Mouse (Mus musculus) cerebellum, postnatal 4 days (tissue): ENCODE data around the gene Glyatl3.

Experiments
- DNase-seq, 2 experiments: peaks; one replicate each; pipeline ENCODE4 v3.0.0; 2022; ENCODE audit warnings: low spot score in 2 of 2, mixed read lengths in 1 of 2

Glyatl3 gene

DNA sequence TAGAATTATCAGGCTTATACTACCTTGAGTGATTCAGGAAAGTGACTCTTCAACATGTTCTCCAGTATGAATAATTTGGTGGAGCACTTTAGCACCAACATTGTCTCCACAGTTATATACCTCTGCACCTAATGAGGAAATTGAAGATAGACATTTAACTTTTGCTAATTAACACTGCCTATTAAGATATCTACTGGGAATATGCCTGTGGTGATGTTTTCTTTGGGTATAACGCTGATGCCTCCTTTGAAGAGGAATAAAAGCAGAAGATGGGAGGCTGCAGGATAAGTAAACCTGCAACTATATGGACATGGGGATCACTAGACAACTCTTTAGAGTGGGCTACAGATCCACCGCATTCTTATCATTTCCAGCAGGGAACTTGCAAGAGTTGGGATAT lies at the start of gene Glyatl3:
Gene Glyatl3 (minus strand): TSS at position 101 of the 400 bp plus-strand sequence.
- no peak for DNase-seq

DNA sequence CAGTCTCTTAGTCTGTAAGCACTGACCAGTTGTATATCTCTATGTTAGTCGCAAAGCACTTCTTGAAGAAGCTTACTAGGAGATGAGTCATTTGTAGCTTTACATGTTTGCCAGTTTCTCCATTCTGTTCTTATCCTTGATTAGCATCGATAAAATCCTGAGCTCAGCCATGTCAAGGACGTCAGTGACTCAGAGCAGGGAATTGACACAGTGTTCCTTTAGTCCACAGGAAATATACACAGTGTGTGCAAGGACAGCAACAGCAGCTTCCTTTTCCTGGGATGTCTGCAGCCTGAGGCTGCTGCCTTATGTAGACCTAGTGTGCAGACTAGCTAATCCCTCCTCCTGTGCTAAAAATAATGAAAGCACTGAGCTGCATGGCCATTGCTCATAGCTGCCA lies 34.4 kb upstream of the Glyatl3 start:
- no peak for DNase-seq

DNA sequence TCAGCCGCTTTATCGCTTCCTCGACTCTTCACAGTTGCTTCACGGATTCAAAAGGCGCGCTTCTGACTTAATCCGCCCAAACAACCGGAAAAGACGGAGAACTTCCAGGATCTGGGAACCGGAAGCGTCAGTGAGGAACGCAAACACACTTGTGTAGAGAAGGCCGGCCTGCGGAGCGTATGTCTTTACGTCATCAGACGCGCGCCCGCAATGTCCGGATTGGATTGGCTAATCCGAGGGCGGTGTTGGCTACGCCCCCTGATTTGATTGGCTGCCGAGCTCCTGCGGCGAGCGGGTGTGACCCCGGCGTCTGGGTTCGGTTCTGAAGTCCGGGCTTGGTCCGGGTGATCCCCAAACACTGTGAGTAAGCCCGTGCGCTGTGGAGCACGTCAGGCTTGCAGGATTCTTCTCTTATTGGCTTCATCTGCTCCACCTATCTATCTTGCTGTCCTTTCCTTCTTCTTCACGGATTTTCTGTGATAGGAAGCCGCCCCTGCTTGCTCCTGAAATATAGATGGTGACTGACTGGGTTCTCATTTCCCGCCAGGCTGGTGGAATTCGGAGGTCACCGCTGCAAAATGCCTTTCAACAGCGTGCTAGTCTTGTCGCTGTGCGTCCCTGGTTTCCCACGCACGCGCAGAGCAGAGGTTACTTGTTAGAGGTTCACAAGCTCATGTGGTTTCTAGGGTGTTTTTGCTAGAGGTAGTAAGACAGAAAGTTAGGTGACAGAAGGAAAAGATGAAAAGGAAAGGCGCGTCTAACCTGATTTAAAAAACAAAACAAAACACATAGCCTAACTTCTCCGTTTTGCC lies 20.5 kb upstream of the Glyatl3 start, which contains the start of the genes Mut and Cenpq:
Gene Mut (plus strand): TSS at position 266 of the 812 bp plus-strand sequence.
Gene Cenpq (minus strand): TSS at position 628 of the 812 bp plus-strand sequence.
- peak; percentile 94 to 97 for DNase-seq

DNA sequence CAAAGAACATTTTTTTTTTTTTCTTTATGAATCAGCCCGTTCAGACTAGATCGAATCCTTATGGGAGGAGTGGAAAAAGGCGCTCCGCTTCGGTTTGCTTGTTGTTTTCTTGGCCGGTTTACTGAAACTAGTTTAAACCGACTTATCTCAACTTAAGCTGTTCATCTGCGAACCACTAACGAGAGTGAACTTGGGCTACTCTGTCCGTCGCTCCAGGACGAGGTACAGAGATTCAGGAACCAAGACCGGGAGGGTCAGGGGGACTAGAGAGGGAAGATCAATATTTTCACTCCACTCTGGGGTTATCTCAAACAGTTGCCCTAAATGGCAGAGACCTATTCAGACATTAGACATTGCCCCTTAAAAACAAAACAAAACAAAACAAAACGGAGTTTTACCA lies 19.8 kb upstream of the Glyatl3 start:
- no peak for DNase-seq

DNA sequence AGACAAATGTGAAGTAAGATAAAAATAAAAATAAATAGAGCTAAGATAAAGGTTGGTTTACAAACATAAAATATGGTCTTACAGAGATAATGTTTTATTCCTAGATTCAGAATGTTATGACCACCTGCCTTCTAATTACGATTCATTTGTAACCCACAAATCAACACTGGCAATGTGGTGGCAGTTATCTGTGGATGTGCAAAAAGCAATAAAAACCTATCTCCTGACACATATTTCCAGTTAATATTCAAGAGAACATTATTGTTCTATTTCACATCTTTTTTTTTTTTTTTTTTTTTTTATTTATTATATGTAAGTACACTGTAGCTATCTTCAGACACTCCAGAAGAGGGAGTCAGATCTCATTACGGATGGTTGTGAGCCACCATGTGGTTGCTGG lies 1.3 kb upstream of the Glyatl3 start:
- no peak for DNase-seq

DNA sequence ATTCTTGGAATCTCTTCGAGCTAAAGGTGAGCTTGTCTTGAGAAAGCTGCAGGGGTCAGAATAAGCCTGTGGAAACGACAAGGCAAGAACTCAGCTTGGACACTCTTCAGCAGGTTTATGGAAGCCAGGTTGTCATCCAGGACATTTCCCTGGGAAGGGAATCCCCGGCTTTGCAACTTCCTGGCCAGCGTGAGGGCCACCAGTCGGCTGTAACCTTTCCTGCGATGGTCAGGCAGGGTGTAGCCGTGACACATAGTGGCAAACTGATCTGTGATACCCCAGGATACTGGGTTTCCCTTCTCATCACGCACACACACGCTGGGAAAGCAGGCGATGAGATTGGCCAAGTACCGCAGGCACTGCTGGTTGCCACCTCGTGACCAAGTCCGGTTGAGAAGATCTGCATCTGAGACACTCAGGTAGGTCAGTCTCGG lies 9.4 kb downstream of the Glyatl3 start:
- DNase-seq: peak in 1 of 2 experiments; percentile 8

DNA sequence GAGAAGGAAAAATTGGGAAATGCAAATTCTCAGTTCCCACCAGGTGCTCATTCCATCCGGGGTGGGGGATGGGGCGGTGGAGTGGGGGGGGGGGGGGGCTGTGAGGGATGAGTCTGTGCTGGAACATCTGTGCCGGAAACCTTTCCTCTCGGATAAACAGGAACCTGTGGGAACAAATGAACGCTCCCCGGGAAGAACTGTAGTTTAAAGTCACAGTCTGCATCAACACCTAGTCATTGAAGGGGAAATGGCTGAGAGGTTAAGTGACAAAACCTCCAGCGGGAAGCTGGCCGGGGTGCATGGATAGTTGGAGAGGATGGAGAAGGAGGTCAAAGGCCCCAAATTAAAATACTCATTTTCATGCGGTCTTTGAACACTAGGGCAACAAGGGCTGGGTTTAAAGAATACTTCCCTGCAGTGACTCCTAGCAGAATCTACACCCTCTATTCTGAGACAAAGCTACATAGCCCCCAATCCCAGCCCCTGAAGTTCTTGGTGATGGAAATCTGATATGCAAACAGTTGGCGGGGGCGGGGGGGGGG lies 10.0 kb downstream of the Glyatl3 start:
- no peak for DNase-seq

DNA sequence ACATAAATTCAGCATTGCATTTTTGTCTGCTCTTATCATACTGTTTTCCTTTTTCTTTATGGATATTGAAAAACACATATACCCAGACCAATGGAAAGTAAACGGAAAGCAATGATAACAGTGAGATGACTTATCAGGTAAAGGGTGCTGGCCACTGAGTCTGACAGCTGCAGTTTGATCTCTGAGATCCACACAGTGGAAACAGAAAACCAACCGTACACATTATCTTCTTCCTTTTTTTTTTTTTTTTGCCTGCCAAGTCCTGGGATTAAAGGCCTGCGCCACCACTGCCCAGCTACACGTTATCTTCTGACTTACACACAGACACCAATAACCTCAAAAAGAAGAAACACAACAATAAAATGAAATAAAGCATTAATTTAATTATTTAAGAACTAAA lies 10.8 kb downstream of the Glyatl3 start:
- no peak for DNase-seq

DNA sequence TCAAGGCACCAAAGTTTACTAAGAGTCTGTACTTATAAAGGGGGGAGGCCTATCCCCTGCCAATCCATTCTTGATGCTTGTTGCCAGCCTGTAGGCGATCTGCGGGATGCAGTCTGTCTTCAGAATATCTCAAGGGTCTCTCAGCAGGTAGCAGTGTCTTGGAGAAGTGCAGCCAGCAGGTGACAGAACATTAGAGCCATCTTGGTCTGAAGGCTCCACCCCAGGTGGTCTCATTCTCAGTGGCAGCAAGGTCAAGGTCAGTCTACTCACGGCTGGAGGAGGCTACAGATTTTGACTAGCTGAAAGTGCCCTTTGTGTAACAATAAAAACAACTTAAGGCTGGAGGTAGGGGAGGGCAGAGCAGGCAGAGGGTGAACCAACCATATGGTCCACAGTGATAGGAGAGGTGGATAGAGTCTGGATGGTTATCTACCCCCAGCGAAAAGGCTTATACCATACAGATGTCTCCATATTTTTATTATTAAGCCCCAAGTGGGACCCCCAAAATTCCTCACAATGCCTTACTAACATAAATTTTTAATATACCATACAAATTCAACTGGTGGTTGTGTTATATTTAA lies 14.3 kb downstream of the Glyatl3 start:
- DNase-seq: no peak

DNA sequence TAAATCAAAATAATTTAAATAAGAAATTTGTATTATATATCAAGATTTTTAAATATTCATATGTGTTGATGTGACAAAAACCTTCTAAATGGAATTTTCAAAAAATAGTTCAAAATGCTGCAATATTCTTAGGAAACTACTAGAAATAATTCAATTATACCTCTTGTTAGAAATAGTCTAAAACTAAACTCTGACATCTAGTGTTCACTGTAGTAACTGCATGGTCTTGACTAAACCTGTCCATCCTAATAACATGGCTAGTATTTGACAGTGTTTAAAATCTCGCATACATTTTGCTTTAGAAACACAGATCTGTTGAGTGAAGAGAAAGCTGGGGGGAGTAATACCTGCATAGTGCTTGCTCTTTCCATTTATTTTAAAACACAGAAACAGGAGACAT lies 17.3 kb downstream of the Glyatl3 start:
- DNase-seq: no peak

DNA sequence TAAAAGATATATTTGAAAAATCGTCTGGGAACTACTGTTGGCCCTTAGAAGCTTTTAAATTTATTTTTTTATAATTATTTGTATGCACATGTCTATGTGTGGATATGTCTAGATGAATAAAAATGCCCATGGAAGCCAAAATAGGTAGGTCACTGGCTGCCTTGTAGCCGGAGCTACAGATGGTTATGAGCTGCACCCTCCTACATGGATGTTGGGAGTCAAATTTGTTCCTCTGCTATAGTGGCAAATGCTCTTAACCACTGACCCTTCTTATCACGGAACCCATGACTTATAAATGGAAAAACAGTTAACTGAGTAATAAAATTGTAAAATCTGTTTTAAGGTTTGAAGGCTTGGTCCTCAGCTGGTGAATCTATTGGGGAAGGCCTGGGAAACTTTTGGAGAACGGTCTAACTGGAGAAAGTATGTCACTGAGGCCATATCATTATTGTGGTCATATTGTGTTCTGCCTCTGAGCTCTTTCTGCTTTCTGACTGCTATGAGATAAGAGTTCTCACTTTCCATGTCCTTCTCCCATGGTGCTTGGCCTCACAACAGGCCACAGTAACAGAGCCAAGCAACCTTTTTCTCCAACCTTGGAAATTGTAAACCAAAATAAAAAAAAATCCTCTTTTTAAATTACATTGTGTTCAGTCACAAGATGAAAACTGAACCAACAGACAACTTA lies 26.2 kb downstream of the Glyatl3 start:
- DNase-seq: no peak

DNA sequence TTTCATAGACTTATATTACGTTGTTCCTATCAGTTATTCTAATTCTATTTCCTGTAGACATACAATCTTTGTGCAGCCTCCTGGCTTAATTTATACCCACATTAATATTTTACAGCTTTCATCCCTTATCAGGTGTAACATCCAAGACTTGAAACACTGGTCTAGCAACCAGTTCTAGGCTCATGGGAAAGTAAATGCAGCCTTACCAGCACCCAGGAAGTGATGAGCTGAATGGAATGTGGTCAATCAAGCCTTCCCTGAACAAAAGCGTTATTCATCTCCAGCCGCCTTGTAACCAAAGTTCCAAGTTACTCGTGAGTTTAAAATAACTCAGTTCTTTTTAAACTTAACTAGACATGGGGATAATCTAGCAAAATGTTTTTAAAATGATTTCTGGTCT lies 29.0 kb downstream of the Glyatl3 start:
- DNase-seq: no peak

DNA sequence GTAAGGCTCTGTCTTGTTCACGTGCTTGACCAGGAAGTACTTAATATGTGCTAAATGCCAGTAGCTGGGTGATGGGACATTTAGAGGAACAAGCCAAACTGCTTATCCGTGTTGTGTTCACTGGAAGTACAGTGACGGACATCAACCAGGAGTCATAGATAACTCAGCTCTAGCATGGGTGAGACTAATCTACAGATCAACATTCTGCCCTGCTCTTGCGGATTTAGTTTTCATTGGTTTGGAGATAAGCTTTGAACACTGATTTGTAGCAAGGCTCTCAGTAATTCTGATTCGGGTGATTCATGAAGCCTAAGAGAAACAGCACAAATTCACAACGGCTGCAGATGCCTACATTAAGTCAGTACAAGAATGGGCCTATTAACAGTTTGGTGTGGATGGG lies 32.0 kb downstream of the Glyatl3 start:
- DNase-seq: no peak

DNA sequence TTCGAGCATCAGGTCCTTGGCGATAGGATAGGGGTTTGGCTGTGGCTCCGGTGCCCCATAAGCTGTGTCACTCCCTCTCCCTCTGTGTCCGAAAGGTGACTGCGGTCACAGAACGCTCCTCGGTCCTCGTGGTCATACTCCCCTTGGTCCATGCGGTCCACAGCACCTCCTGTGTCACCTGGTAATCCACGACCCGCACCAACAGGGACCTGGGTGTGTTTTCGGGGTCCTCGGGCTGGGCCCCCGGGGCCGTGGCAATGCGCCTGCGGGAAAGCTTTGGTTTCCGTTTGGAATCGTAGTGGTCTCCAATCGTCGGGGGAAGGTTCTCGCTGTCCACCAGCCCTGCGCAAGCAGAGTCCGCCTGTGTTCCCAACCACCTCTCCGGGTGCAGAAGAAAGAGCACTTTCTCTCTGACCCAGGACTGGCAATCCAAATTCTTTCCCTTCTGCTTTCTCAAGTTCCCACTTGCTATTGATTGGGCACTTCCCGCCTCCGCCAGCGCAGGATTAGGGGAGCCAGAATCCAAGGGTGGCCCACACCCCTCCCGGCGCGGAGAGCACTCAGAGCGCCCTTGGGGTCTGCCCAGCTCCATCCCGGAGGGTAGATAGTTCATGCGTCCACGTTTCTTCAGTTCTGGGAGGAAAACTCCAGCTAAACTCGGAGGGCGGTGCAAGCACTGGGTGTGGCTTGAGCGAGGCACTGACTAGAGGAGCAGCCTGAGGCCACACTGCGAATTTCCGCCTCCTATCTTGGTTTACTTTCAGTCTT lies 34.0 kb downstream of the Glyatl3 start, which contains the start of gene 9130008F23Rik:
Gene 9130008F23Rik (minus strand): TSS at position 636 of the 768 bp plus-strand sequence.
- peak; percentile 13 to 21 for DNase-seq

DNA sequence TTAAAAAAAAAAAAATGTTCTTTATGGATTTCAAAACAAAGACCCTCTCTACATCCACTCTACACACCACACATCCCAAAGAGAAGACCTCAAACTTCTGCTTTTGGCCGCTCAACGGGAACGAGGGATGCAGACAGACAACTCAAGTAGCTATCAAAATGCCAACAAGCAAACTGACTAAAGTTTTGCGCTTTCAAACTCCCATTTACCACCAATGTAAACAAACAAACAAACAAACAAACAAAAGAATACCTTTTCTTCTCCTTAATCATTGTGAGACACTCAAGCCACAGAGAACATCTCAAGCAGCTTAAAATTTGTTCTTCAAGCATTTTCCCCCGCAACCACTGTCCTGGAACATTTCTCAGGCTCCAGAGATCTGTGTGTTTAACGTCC lies 34.6 kb downstream of the Glyatl3 start:
- DNase-seq: no peak

DNA sequence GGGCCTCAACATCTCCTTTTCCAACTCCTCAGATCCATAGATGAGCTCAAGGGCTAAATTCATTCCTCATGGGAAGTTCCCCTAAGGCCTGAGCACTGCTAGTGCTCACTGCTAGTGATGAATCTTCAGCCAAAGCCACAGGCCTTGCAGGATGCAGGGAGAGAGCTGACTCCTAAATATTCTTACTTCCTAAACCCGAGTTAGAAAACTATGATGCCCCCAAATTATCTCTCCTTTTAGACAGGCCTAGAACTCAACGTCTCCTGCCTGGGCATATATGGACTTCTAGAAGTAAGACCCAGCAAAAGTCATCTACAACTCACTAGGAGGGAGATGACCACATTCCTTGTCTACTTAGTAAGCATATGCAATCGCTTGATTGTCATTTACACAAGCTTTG lies 36.4 kb downstream of the Glyatl3 start:
- DNase-seq: no peak

DNA sequence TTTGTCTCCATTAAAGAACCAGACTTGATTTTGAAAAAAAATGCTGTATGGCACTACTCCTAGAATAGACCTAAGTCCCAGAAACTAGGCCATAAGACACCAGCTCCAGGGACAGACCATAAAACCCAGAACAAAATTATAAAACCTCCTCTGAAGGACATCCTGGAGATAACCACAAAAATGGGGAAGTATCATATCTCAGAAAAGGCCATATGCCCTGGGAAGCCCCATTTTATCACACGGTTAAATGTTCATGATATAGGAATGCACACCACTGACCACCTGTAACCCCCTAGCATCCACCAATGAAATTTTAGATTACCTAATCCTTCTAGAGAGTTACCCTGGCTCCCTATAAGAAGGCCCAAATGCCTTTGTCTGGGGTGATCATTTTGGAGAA lies 38.6 kb downstream of the Glyatl3 start:
- DNase-seq: no peak

DNA sequence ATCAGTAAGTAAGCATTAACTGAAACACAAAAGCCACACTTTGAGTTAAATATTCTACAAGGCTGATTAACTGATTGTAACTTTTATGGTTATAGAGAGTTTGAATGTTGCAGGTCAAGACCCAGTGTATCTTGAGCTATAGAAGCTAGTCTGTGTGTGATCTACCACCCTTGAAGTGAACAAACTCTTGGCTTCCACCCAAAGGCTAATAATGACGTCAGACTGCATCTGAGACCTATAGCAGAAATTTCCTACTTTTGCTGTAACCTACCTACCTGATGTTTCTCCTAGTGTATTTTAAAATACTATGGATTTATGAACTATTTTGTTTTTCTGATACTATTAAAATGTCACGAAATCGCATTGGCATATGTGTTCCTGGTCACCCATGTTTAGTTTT lies 39.4 kb downstream of the Glyatl3 start:
- no peak for DNase-seq

DNA sequence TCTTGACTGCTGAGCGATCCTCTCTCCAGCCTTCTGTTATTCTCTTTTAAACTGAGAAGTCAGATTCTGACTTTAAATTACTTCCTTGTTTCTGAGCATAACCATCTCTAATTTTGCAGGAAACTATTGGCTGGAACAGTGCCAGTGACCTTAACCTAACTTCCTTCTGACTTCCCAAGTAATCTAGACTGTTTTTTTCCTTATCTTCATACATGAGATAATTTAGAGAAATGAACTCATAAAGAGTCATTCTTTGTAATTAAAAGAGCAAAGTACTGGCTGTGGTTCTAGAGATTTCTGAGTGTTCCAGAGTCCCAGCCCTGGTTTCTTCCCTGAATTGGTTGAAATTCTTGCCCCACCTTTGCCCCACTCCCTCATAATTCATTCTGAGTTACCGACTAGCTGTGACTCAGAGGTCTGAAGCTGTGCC lies 40.6 kb downstream of the Glyatl3 start:
- no peak for DNase-seq

DNA sequence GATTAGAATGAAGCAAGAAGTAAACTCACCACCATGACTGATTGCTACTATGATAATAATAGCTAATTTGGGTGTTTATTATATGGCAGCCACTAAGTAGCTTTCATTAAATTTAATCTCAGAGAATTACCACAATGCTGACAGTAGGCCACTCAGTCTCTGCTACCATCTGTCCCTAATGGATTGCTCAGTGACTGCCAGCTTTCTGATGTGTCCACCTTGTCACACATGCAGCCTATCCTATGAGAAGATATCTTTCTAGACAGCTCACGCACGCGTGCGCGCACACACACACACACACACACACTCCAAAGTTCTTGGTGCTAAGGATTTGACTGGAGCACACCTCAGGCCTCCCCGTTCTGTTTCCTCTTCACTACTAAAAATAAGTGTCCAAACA lies 41.5 kb downstream of the Glyatl3 start:
- DNase-seq: no peak

DNA sequence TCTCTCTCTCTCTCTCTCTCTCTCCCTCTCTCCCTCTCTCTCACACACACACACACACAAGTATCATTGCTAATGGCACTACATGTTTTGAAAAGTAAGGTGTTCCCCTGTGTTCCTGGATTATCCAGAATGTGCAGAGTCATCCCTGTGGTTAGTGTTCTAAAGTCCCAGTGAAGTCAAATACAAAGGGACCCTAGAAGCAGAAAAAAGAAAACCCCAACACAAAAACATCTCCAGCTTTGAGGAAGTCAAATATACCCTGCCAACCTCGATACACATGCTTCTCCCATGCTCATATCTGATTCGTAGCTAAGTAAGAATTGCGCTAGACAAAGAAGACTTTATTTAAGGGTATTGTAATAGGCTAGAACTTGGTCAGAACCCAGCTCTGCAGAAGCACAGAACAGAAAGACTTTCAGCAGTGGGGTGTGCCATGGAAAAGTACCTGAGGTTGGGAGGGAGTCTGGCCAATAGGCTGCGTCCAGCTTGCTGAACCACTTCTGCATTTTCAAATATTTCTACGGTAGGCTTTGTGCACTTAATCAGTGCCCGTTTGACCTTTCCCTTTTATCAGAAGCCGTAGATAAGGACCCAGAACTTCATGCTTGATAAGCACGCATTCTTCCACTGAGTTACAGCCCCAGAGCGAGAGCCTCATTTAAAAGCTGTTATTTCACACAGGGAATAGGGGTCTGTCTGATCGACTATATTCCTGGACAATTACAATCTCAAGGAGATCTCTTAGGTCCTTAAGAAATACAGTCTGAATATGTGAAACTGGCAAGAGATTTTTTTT lies 45.0 kb downstream of the Glyatl3 start:
- DNase-seq: no peak
